Mouse (Mus musculus): ENCODE measurements around the gene Atp6v0c. TPM values are rescaled to one million over a fixed set of nuclear protein-coding genes. Genes with fewer than 3 reads are reported as not detected.

The Atp6v0c gene
- polyA plus RNA-seq, 1 experiment from 2014 or later, result 1,794 TPM

GRCm38 (mm10) chr17:24167120-24167519 is 2.4 kb downstream of the Atp6v0c start:
- peaks cover 15% of the 10 kb centered on the region for H3K36me3 ChIP-seq (ENCODE audit: control insufficient read depth, insufficient read depth, low read length)
- no peaks in the 10 kb centered on the region for H3K9me3 ChIP-seq (ENCODE audit: control insufficient read depth, low read length)
- H3K27ac ChIP-seq (ENCODE audit: low read depth, low read length), result no peak overlapping the region
- ATAC-seq (ENCODE audit: low read depth), result no peak
- WGBS, result 92% methylated on average over 6 of the region's 6 CpGs
- H3K4me2 ChIP-seq (ENCODE audit: low read depth, low read length), result peak overlapping the region; percentile 74; the same call in 1 of the 2 replicates
- H3K9ac ChIP-seq (replicated peaks; ENCODE audit: low read depth, low read length), result no peak overlapping the region
- H3K4me3 ChIP-seq (ENCODE audit: low read depth, low read length), result no peak overlapping the region
- H3K4me1 ChIP-seq (ENCODE audit: control insufficient read depth, insufficient read depth, low read length), result peaks cover 25% of the 10 kb centered on the region
- H3K27me3 ChIP-seq (ENCODE audit: control insufficient read depth, insufficient read depth, low read length), result no peaks in the 10 kb centered on the region

- Histone ChIP-seq H3K4me1 (ENCODE audit: control insufficient read depth, insufficient read depth, low read length) (peaks cover 19% of the 10 kb centered on the region), H3K36me3 (ENCODE audit: control insufficient read depth, insufficient read depth, low read length) (peaks cover 15% of the 10 kb centered on the region), H3K27me3 (ENCODE audit: control insufficient read depth, insufficient read depth, low read length) (no peaks in the 10 kb centered on the region), H3K9ac (replicated peaks; ENCODE audit: low read depth, low read length) (no peak overlapping the region), H3K27ac (ENCODE audit: low read depth, low read length) (no peak overlapping the region), H3K9me3 (ENCODE audit: control insufficient read depth, low read length) (no peaks in the 10 kb centered on the region), H3K4me3 (ENCODE audit: low read depth, low read length) (no peak overlapping the region), H3K4me2 (ENCODE audit: low read depth, low read length) (no peak overlapping the region)
- 87% methylated on average over 8 of the region's 11 CpGs for WGBS
- ATAC-seq (ENCODE audit: low read depth), result no peak
Measured at GRCm38 (mm10) chr17:24164566-24165259, 4.8 kb downstream of the Atp6v0c start.

GRCm38 (mm10) chr17:24163176-24163962 is 6.1 kb downstream of the Atp6v0c start, which contains the start of gene Amdhd2:
Amdhd2 (minus strand) TSS chr17:24163766.
- WGBS, result 1% methylated on average over 47 of the region's 47 CpGs

DNA sequence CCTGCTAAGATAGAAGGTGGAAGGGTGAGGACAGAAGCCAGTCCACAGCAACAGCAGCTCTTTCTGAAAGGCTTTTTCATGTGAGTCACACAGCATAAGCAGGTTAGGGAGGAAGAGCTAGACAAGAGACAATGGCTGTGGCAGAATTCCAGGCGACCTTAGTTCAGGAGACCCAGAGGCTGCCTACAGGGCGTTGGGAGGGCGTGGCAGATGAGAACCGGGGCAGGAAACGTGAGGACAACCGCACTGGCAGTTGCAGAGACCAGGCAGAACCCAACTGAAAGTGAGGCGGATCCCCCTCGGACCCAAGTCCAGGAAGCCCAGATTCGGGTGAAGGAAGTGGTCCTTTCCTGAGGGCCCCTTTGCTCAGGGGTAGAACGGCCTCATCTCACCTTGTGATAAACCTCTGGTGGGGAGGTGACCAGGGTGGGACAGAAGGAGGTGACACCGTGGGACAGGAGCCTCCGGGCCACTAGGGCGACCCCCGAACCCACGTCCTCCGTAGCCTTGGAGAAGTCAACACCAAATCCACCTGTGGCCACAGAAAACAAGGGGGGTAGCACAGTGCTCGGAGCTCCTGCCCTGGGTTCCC is 6.8 kb downstream of the Atp6v0c start:
- no peaks in the 10 kb centered on the region for H3K9me3 ChIP-seq (ENCODE audit: control insufficient read depth, low read length)
- no peak for ATAC-seq (ENCODE audit: low read depth)
- H3K4me1 ChIP-seq (ENCODE audit: control insufficient read depth, insufficient read depth, low read length), result peaks cover 13% of the 10 kb centered on the region
- no peaks in the 10 kb centered on the region for H3K27me3 ChIP-seq (ENCODE audit: control insufficient read depth, insufficient read depth, low read length)
- peaks cover 15% of the 10 kb centered on the region for H3K36me3 ChIP-seq (ENCODE audit: control insufficient read depth, insufficient read depth, low read length)
- H3K27ac ChIP-seq (ENCODE audit: low read depth, low read length), result peak overlapping the region; percentile 79
- peak overlapping the region; percentile 79 for H3K4me3 ChIP-seq (ENCODE audit: low read depth, low read length)
- peak overlapping the region; percentile 98 for H3K4me2 ChIP-seq (ENCODE audit: low read depth, low read length)
- H3K9ac ChIP-seq (replicated peaks; ENCODE audit: low read depth, low read length), result peak overlapping the region; percentile 80
- 36% methylated on average over 17 of the region's 17 CpGs for WGBS

More at GRCm38 (mm10) chr17:24163176-24163962, 6.1 kb downstream of the Atp6v0c start, which contains the start of gene Amdhd2:
- Histone ChIP-seq H3K4me2 (ENCODE audit: low read depth, low read length) (peak within 1 kb of the TSS; percentile 98), H3K36me3 (ENCODE audit: control insufficient read depth, insufficient read depth, low read length) (peaks cover 15% of the 10 kb centered on the region), H3K27ac (ENCODE audit: low read depth, low read length) (peak within 1 kb of the TSS; percentile 79), H3K9ac (replicated peaks; ENCODE audit: low read depth, low read length) (peak within 1 kb of the TSS; percentile 80), H3K27me3 (ENCODE audit: control insufficient read depth, insufficient read depth, low read length) (no peaks in the 10 kb centered on the region), H3K9me3 (ENCODE audit: control insufficient read depth, low read length) (no peaks in the 10 kb centered on the region), H3K4me1 (ENCODE audit: control insufficient read depth, insufficient read depth, low read length) (peaks cover 19% of the 10 kb centered on the region), H3K4me3 (ENCODE audit: low read depth, low read length) (peak within 1 kb of the TSS; percentile 79)
- peak; percentile 91 for ATAC-seq (ENCODE audit: low read depth)

DNA sequence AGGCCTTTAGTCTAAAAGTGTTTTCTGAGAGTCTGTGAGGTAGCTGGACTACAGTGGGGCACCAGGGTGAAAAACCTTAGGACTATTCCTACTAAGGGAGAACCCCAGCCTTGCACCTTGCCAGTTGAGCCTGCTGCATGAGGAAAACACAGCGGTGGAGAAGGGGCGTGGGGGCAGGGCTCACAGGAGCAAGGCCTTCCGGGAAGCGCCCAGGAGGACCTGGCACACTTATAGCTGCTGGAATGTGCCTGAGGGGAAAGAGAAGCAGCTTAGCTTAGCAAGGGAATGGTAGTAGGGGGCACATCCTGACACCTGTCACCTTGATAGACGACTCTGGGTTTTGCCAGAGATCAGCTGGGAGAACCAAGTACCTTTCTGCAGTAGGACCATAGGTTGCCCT is 8.0 kb downstream of the Atp6v0c start:
- Histone ChIP-seq H3K36me3 (ENCODE audit: control insufficient read depth, insufficient read depth, low read length) (peaks cover 6% of the 10 kb centered on the region; the same call in 1 of the 2 replicates), H3K4me2 (ENCODE audit: low read depth, low read length) (no peak overlapping the region), H3K9ac (replicated peaks; ENCODE audit: low read depth, low read length) (no peak overlapping the region), H3K27ac (ENCODE audit: low read depth, low read length) (no peak overlapping the region), H3K9me3 (ENCODE audit: control insufficient read depth, low read length) (no peaks in the 10 kb centered on the region), H3K27me3 (ENCODE audit: control insufficient read depth, insufficient read depth, low read length) (no peaks in the 10 kb centered on the region), H3K4me1 (ENCODE audit: control insufficient read depth, insufficient read depth, low read length) (0 out of 2 replicates have a peak, but pooled peaks cover 3% of the 10 kb centered on the region), H3K4me3 (ENCODE audit: low read depth, low read length) (no peak overlapping the region)
- WGBS, result 84% methylated on average over 5 of the region's 5 CpGs
- ATAC-seq (ENCODE audit: low read depth), result no peak

- WGBS, result 82% methylated on average over 4 of the region's 4 CpGs
- Histone ChIP-seq H3K27ac (ENCODE audit: low read depth, low read length) (no peak overlapping the region), H3K4me1 (ENCODE audit: control insufficient read depth, insufficient read depth, low read length) (0 out of 2 replicates have a peak, but pooled peaks cover under 1% of the 10 kb centered on the region), H3K4me2 (ENCODE audit: low read depth, low read length) (no peak overlapping the region), H3K36me3 (ENCODE audit: control insufficient read depth, insufficient read depth, low read length) (0 out of 2 replicates have a peak, but pooled peaks cover 3% of the 10 kb centered on the region), H3K9ac (replicated peaks; ENCODE audit: low read depth, low read length) (no peak overlapping the region), H3K9me3 (ENCODE audit: control insufficient read depth, low read length) (no peaks in the 10 kb centered on the region), H3K4me3 (ENCODE audit: low read depth, low read length) (no peak overlapping the region), H3K27me3 (ENCODE audit: control insufficient read depth, insufficient read depth, low read length) (no peaks in the 10 kb centered on the region)
- no peak for ATAC-seq (ENCODE audit: low read depth)
Measured at GRCm38 (mm10) chr17:24157526-24157925, 12.0 kb downstream of the Atp6v0c start.

GRCm38 (mm10) chr17:24157121-24157520 is 12.4 kb downstream of the Atp6v0c start:
- H3K4me1 ChIP-seq (ENCODE audit: control insufficient read depth, insufficient read depth, low read length), result no peaks in the 10 kb centered on the region; the same call in 1 of the 2 replicates
- 0 out of 2 replicates have a peak, but pooled peaks cover 3% of the 10 kb centered on the region for H3K36me3 ChIP-seq (ENCODE audit: control insufficient read depth, insufficient read depth, low read length)
- no peak overlapping the region for H3K4me2 ChIP-seq (ENCODE audit: low read depth, low read length)
- no peaks in the 10 kb centered on the region for H3K9me3 ChIP-seq (ENCODE audit: control insufficient read depth, low read length)
- WGBS, result 97% methylated on average over 6 of the region's 6 CpGs
- ATAC-seq (ENCODE audit: low read depth), result no peak
- no peaks in the 10 kb centered on the region for H3K27me3 ChIP-seq (ENCODE audit: control insufficient read depth, insufficient read depth, low read length)
- no peak overlapping the region for H3K4me3 ChIP-seq (ENCODE audit: low read depth, low read length)
- no peak overlapping the region for H3K9ac ChIP-seq (replicated peaks; ENCODE audit: low read depth, low read length)
- no peak overlapping the region for H3K27ac ChIP-seq (ENCODE audit: low read depth, low read length)

DNA sequence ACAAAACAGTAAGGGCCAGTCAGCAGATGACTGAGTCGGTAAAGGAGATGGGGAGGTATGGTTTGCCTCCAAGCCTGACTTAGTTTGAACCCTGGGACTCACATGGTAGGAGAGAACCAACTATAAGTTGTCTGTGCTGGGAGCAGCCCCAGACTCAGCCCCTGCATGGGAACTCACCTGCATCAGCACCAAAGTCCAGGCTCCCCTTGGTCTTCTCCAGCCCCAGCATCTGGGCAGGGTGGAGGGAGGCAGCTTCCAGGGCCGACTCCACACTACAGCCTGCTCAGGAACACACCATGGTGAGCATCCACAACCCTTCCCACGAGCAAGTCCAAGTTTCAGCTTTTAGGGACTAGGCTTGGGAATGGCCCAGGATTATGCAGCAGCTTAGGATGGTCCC is 13.1 kb downstream of the Atp6v0c start:
- Histone ChIP-seq H3K36me3 (ENCODE audit: control insufficient read depth, insufficient read depth, low read length) (0 out of 2 replicates have a peak, but pooled peaks cover 3% of the 10 kb centered on the region), H3K27me3 (ENCODE audit: control insufficient read depth, insufficient read depth, low read length) (no peaks in the 10 kb centered on the region), H3K4me3 (ENCODE audit: low read depth, low read length) (no peak overlapping the region), H3K9me3 (ENCODE audit: control insufficient read depth, low read length) (no peaks in the 10 kb centered on the region), H3K4me1 (ENCODE audit: control insufficient read depth, insufficient read depth, low read length) (peaks cover 4% of the 10 kb centered on the region; the same call in 1 of the 2 replicates), H3K27ac (ENCODE audit: low read depth, low read length) (no peak overlapping the region), H3K9ac (replicated peaks; ENCODE audit: low read depth, low read length) (no peak overlapping the region), H3K4me2 (ENCODE audit: low read depth, low read length) (no peak overlapping the region)
- no peak for ATAC-seq (ENCODE audit: low read depth)
- 81% methylated on average over 3 of the region's 3 CpGs for WGBS
